Mouse (Mus musculus) stomach, embryonic 14.5 days (tissue): ENCODE data around the gene Pclaf. TPM values are rescaled to one million over a fixed set of nuclear protein-coding genes. Genes with fewer than 3 reads are reported as not detected.

ENCODE experiments used
- ATAC-seq: fragments of 200-750 bp; cut with Nextera tagmentation; 2 replicates; pipeline ENCODE4 v1.8.0; 2017; ENCODE audit warnings: low read depth, moderate TSS enrichment; ENCODE audit not compliant: insufficient number of reproducible peaks, insufficient read depth, low FRiP score
- H3K27ac ChIP-seq: fragments of 300-500 bp; sonication (generic); 2 replicates; pipeline ENCODE4 v1.5.1; 2014; ENCODE audit warnings: mild to moderate bottlenecking, low read length, moderate library complexity, mixed read lengths
- H3K27me3 ChIP-seq: fragments of 300-500 bp; sonication (generic); 2 replicates; pipeline ENCODE4 v1.6.1; 2014; ENCODE audit warnings: low read length, control low read depth, mixed read lengths; ENCODE audit not compliant: control insufficient read depth, insufficient read depth
- H3K36me3 ChIP-seq: fragments of 300-500 bp; sonication (generic); 2 replicates; pipeline ENCODE4 v1.6.1; 2014; ENCODE audit warnings: mild to moderate bottlenecking, control low read depth, low read length, moderate library complexity, mixed read lengths; ENCODE audit not compliant: control insufficient read depth, insufficient read depth
- H3K4me1 ChIP-seq: fragments of 300-500 bp; sonication (generic); 2 replicates; pipeline ENCODE4 v1.6.1; 2014; ENCODE audit warnings: low read length, control low read depth, mixed read lengths; ENCODE audit not compliant: control insufficient read depth, insufficient read depth
- H3K4me2 ChIP-seq: fragments of 300-500 bp; sonication (generic); replicated peaks from 2 replicates; pipeline ENCODE4 v1.6.1; 2014; ENCODE audit warnings: low read depth, low read length, control low read depth
- H3K4me3 ChIP-seq: fragments of 300-500 bp; sonication (generic); 2 replicates; pipeline ENCODE4 v1.5.1; 2014; ENCODE audit warnings: low read depth, low read length, control low read depth
- H3K9ac ChIP-seq: fragments of 300-500 bp; sonication (generic); replicated peaks from 2 replicates; pipeline ENCODE4 v1.6.1; 2014; ENCODE audit warnings: low read depth, mild to moderate bottlenecking, control low read depth, low read length, moderate library complexity, mixed read lengths
- H3K9me3 ChIP-seq: fragments of 300-500 bp; sonication (generic); 2 replicates; pipeline ENCODE4 v1.6.1; 2016; ENCODE audit warnings: low read depth, low read length, control low read depth; ENCODE audit not compliant: control insufficient read depth
- WGBS: fragments of 180-500 bp; shearing (Covaris S2); extraction: QIAGEN DNeasy Blood & Tissue Kit; methylation state at CpG from one replicate; pipeline ENCODE4 v1.1.7; 2014; 5-methylcytosine and 5-hydroxymethylcytosine counted together
- polyA plus RNA-seq: library from polyadenylated mRNA; unstranded; fragments of >200 nt; fragmentation: Nextera tagmentation; extraction: Ambion mirVana; gene quantifications from 2 replicates; pipeline ENCODE4 v1.2.1, GENCODE M21; 2014

Pclaf gene
- polyA plus RNA-seq, 1 experiment from 2014 or later = 179 TPM

DNA sequence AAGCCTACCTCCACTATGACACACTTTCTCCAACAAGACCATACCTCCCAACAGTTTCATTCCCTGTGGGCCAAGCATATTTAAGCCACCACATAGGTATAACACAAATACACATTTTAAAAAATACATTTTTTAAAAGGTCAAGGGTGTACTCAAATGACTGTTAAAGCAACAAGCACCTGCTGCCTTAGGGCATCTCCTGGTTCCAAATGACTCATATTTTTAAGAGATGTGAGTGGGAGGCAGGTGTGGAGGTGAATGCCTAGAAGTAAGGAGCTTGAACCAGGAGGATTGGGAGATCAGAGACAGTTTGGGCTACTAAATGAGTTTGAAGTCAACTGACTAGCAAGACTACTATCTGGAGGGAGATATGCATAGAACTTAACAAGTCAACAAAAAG, 39.8 kb downstream of the Pclaf start:
- H3K4me3 ChIP-seq = no peak overlapping the region

DNA sequence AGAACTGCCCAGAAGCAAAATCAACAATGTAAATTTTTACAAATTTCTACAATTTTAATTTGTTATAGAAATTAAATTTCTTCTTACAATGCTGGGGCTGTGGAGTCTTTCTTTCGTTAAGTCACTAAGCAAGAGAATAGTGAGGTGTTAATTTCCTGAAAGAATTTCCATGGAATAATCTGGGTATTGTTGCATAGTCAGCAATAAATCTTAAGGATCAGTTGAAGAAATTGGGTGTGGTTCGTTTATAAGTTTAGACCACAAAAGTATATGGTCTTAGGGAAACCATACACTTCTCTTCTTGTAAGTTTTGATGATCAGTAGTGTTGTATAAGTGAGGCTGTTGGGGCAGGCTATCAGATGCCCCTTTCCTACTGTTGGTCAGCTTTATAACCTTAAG, 47.5 kb downstream of the Pclaf start:
- no peaks in the 10 kb centered on the region for H3K27me3 ChIP-seq
- WGBS = 95% methylated on average over 2 of the region's 2 CpGs
- ATAC-seq = no peak
- no peak overlapping the region for H3K4me3 ChIP-seq
- no peaks in the 10 kb centered on the region for H3K4me1 ChIP-seq
- H3K9me3 ChIP-seq = no peaks in the 10 kb centered on the region
- H3K27ac ChIP-seq = no peak overlapping the region
- no peak overlapping the region for H3K4me2 ChIP-seq
- no peaks in the 10 kb centered on the region for H3K36me3 ChIP-seq
- H3K9ac ChIP-seq = no peak overlapping the region

More for the DNA sequence above, 39.8 kb downstream of the Pclaf start:
- no peak for ATAC-seq
- no peaks in the 10 kb centered on the region for H3K9me3 ChIP-seq
- H3K9ac ChIP-seq = no peak overlapping the region
- H3K36me3 ChIP-seq = no peaks in the 10 kb centered on the region
- no peaks in the 10 kb centered on the region for H3K27me3 ChIP-seq
- H3K4me2 ChIP-seq = no peak overlapping the region
- H3K4me1 ChIP-seq = no peaks in the 10 kb centered on the region
- H3K27ac ChIP-seq = no peak overlapping the region

DNA sequence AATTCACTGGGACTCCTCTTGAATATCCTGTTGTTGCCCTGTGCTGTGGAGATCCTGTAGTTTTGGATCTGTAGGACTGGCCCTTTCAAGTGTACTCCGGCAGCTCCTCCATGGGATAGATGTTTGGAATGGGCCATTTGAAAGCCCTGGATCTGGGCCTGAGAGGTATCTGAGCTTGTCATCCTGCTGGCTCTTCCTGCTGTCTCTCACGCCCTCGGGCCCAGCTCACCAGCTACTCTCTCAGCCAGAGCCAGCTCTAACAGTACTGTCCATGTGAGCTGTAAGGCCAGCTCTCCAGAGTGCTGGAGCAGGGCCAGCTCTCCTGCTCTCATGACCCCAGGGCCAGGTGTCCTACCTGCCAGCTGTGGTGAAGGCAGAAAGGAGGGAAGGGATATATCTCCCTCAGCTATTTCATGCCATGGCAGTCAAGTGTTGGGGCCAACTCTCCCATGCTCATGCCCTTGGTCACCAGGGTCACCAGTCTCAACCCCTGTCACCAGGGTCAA, 61.1 kb downstream of the Pclaf start:
- Histone ChIP-seq H3K4me3 (no peak overlapping the region), H3K9me3 (no peaks in the 10 kb centered on the region), H3K27me3 (no peaks in the 10 kb centered on the region), H3K36me3 (no peaks in the 10 kb centered on the region; the same call in 1 of the 2 replicates), H3K27ac (no peak overlapping the region), H3K4me2 (no peak overlapping the region), H3K9ac (no peak overlapping the region), H3K4me1 (no peaks in the 10 kb centered on the region)
- 87% methylated on average over 3 of the region's 3 CpGs for WGBS
- ATAC-seq = no peak

Other genes with a start within 250 kb of the Pclaf start
- gene Oaz2, start 222.2 kb upstream of the Pclaf start, polyA plus RNA-seq = 182 and 190 TPM in 2 replicates
- gene Zfp609, start 62.7 kb upstream of the Pclaf start, polyA plus RNA-seq = 8.7 and 9.1 TPM in 2 replicates
- gene Trip4, start 18.6 kb downstream of the Pclaf start, polyA plus RNA-seq = 35.1 and 35.7 TPM in 2 replicates
- 23.4 and 25.3 TPM in 2 replicates for gene Csnk1g1, start 18.7 kb downstream of the Pclaf start, polyA plus RNA-seq
- gene Ppib, start 170.0 kb downstream of the Pclaf start, polyA plus RNA-seq = 658 and 678 TPM in 2 replicates
- 1.4 TPM in 2 replicates for gene Snx22, start 179.5 kb downstream of the Pclaf start, polyA plus RNA-seq
- 125 TPM in 2 replicates for gene Snx1, start 236.3 kb downstream of the Pclaf start, polyA plus RNA-seq
- 150 and 158 TPM in 2 replicates for gene Ciao2a, start 236.4 kb downstream of the Pclaf start, polyA plus RNA-seq